Comparison of ENCODE assay signal across 18 mouse cellular contexts in genomic region chr4:123637136-123637535, GRCm38 (mm10). TPM values are rescaled to one million over a fixed set of nuclear protein-coding genes. Genes with fewer than 3 reads are reported as not detected.
A peak's percentile ranks its signal among the peaks of the same experiment; 100 is the strongest.
DNase-seq lines count a peak whose midpoint lies in the region; ATAC-seq lines count a peak whose summit lies in the region.
"Had no signal": no experiment of that assay in that cellular context is flagged by ENCODE, and none has a peak within 500 bp of the region (broad histone marks: within the 10 kb centered on the region; RNA-seq: fewer than 3 reads in every experiment).

No protein-coding gene starts in this region.

- no peak overlapping the region for H3K4me3 ChIP-seq in embryonic facial prominence, embryonic 14.5 days (ENCODE audit: low read depth, low read length)
- H3K4me3 ChIP-seq in embryonic facial prominence, embryonic 10.5 days, result no peak overlapping the region
- H3K4me3 ChIP-seq: embryonic facial prominence, embryonic 13.5 days; forebrain, embryonic 12.5 days; heart, embryonic 15.5 days; megakaryocyte, embryonic 14.5 days; neural tube, embryonic 12.5 days had no signal

- H3K9me3 ChIP-seq in embryonic facial prominence, embryonic 14.5 days (ENCODE audit: control insufficient read depth, low read length), result no peaks in the 10 kb centered on the region
- 0 out of 2 replicates have a peak, but pooled peaks cover 4% of the 10 kb centered on the region for H3K9me3 ChIP-seq in embryonic facial prominence, embryonic 10.5 days
- H3K9me3 ChIP-seq: embryonic facial prominence, embryonic 13.5 days; forebrain, embryonic 12.5 days; heart, embryonic 15.5 days; neural tube, embryonic 12.5 days had no signal

- no peak overlapping the region for H3K9ac ChIP-seq in embryonic facial prominence, embryonic 14.5 days (ENCODE audit: low read depth, low read length)
- H3K9ac ChIP-seq: embryonic facial prominence, embryonic 13.5 days; forebrain, embryonic 12.5 days; heart, embryonic 15.5 days; liver, embryonic 14.5 days; neural tube, embryonic 12.5 days had no signal

- no peak overlapping the region for H3K27ac ChIP-seq in embryonic facial prominence, embryonic 14.5 days (replicated peaks; ENCODE audit: low read depth, low read length)
- H3K27ac ChIP-seq in embryonic facial prominence, embryonic 10.5 days (replicated peaks), result no peak overlapping the region
- H3K27ac ChIP-seq: embryonic facial prominence, embryonic 13.5 days; forebrain, embryonic 12.5 days; heart, embryonic 15.5 days; liver, embryonic 14.5 days; neural tube, embryonic 12.5 days had no signal

- DNase-seq in embryonic facial prominence, embryonic 14.5 days (ENCODE audit: low spot score), result peak; percentile 79
- no peak for DNase-seq in embryonic facial prominence, embryonic 10.5 days (ENCODE audit: low spot score)
- peak; percentile 72 for DNase-seq in urinary bladder, postnatal 14 days (ENCODE audit: low spot score)
- no peak for DNase-seq in urinary bladder, adult 2 months (ENCODE audit: low spot score)
- peak; percentile 63 for DNase-seq in lung, postnatal 14 days
- DNase-seq in urinary bladder, postnatal 36 days (ENCODE audit: low spot score in 2 of 2), result peak; percentile 45 to 49
- DNase-seq in c-Kit-positive CD71-positive TER-119-positive erythroid progenitor cells, embryonic 14.5 days (ENCODE audit: low spot score), result no peak
- no peak for DNase-seq in embryo, embryonic 9.5 days (ENCODE audit: extremely low spot score)
- DNase-seq: adrenal gland, postnatal 36 days; kidney, adult 2 months; right cerebral cortex, adult 18-20 months had no signal

- H3K27me3 ChIP-seq in embryonic facial prominence, embryonic 14.5 days (replicated peaks; ENCODE audit: control insufficient read depth, insufficient read depth, low read length), result no peaks in the 10 kb centered on the region
- no peaks in the 10 kb centered on the region for H3K27me3 ChIP-seq in embryonic facial prominence, embryonic 10.5 days (replicated peaks; ENCODE audit: low read depth, poor library complexity, severe bottlenecking)
- H3K27me3 ChIP-seq: CH12.LX; embryonic facial prominence, embryonic 13.5 days; forebrain, embryonic 12.5 days; heart, embryonic 15.5 days; neural tube, embryonic 12.5 days had no signal

- peak; percentile 55; the same call in 1 of the 2 replicates for ATAC-seq in embryonic facial prominence, embryonic 14.5 days (ENCODE audit: low read depth)

- WGBS in embryonic facial prominence, embryonic 14.5 days, result 86% methylated on average over 6 of the region's 6 CpGs
- 92% methylated on average over 6 of the region's 6 CpGs for WGBS in embryonic facial prominence, embryonic 10.5 days

- H3K4me2 ChIP-seq in embryonic facial prominence, embryonic 14.5 days (ENCODE audit: low read depth, low read length), result no peak overlapping the region
- H3K4me2 ChIP-seq: embryonic facial prominence, embryonic 13.5 days; forebrain, embryonic 12.5 days; heart, embryonic 15.5 days; neural tube, embryonic 12.5 days had no signal

- H3K36me3 ChIP-seq in embryonic facial prominence, embryonic 14.5 days (ENCODE audit: control insufficient read depth, insufficient read depth, low read length), result no peaks in the 10 kb centered on the region
- H3K36me3 ChIP-seq in embryonic facial prominence, embryonic 10.5 days (replicated peaks), result peaks cover 21% of the 10 kb centered on the region
- H3K36me3 ChIP-seq: heart, embryonic 15.5 days; neural tube, embryonic 12.5 days had no signal

- H3K4me1 ChIP-seq in embryonic facial prominence, embryonic 14.5 days (ENCODE audit: control insufficient read depth, insufficient read depth, low read length), result no peaks in the 10 kb centered on the region; the same call in 1 of the 2 replicates
- H3K4me1 ChIP-seq in embryonic facial prominence, embryonic 10.5 days, result peaks cover 12% of the 10 kb centered on the region
- H3K4me1 ChIP-seq: neural tube, embryonic 12.5 days had no signal

RNA-seq across cellular contexts. Expression of gene Macf1, which starts 47.0 kb away (rescaled TPM):
- 70.5 and 80.5 TPM in 2 replicates for polyA plus RNA-seq in embryonic facial prominence, embryonic 14.5 days (2014; fragmentation: Nextera tagmentation; extraction: Ambion mirVana)
- 46.0 and 47.4 TPM in 2 replicates for polyA plus RNA-seq in embryonic facial prominence, embryonic 10.5 days (2016; fragmentation: Nextera tagmentation; extraction: Ambion mirVana)
- polyA plus RNA-seq in urinary bladder, adult 2 months (2012; rRNA removed), result 94.0 and 119 TPM in 2 replicates

Comparison
In these comparisons a context has a peak if more than half of its experiments do, and no peak if none do; other contexts are left out.
1. DNase-seq: peak in embryonic facial prominence, embryonic 14.5 days (single experiment), urinary bladder, postnatal 14 days (single experiment), lung, postnatal 14 days (single experiment) and urinary bladder, postnatal 36 days (2 of 2); none in embryonic facial prominence, embryonic 10.5 days (single experiment), urinary bladder, adult 2 months (single experiment), c-Kit-positive CD71-positive TER-119-positive erythroid progenitor cells, embryonic 14.5 days (single experiment) and embryo, embryonic 9.5 days (single experiment).